Mouse (Mus musculus) heart, adult 9 months (tissue): ENCODE data around the gene Bcl7b.

Experiments used
- DNase-seq, 2 experiments: peaks; one replicate each; pipeline ENCODE4 v3.0.0; 2022; ENCODE audit warnings: low spot score in 2 of 2

The Bcl7b gene

DNA sequence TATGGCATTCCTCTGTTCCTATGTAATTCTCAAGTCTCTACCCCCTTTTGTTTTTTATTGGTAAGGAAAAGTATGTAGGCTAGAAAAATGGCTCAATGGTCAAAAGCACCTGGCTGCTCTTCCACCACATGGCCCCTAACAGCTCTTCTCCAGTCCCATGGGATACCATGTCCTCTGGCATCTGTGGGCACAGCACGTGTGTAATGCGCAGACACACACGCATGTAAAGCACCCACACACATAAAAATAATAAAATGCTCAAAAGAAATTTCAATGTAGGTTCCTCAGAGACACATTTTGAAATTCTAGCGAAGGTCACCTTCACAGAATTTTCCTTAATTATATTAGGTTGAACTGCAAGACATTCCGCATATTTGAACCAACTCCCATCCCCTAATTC lies 1.4 kb downstream of the Bcl7b start:
- no peak for DNase-seq

- DNase-seq, result no peak
Observed at GRCm38 (mm10) chr5:135171688-135172220, 3.7 kb downstream of the Bcl7b start.

- no peak for DNase-seq
Observed at GRCm38 (mm10) chr5:135172986-135173385, 4.9 kb downstream of the Bcl7b start.

DNA sequence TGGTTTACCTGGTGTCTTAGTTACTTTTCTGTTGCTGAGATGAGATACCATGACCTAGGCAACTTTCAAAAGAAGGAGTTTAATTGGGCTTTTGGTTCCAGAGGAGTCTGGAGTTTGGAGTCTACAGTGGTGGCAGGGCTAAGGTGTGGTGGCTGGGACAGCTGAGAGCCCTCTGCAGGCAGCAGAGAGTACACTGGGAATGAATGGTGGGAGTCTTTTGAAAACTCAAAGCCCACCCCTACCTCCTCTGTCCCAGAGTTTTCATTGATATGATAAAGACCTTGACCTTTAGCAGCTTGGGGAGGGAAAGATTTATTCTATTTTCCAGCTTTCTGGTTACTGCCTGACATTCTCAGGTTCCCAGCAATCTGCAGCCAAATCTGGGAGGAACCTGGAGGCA lies 7.0 kb downstream of the Bcl7b start:
- DNase-seq, result no peak

GRCm38 (mm10) chr5:135178523-135178922 lies 10.4 kb downstream of the Bcl7b start:
- DNase-seq, result no peak

DNA sequence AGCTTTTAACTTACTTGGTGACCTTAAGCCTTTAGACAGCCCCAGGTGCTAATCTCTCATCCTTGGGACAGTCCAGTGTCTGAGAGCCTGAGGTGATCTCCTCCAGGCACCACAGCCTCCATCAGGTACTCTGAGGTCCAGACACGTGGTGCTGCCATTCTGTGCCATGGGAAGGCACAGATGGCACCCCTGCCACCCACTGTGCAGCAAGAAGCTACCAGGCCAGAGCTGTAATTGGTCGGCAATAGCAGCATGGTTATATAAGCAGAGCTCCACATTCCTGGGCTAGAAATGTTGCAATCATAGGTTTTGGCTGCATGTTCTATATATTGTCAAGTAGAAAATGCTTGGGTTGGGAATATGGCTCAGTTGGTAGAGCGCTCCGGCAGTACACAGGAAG lies 10.9 kb downstream of the Bcl7b start:
- no peak for DNase-seq

DNA sequence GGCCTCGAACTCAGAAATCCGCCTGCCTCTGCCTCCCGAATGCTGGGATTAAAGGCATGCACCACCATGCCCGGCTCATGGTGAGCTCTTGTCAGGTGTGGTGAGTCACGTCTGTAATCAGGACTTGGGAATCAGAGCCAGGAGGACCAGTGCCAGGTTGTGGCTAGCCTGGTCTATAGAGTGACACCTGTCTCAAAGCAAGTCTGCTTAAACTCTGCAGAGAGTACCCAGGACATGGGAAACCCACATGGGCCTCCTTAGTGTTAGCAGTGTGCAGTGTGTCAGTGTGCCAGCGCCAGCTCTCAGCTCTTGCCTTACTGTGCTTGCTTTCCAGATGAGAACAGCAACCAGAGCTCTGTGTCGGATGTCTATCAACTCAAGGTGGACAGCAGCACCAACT lies 11.5 kb downstream of the Bcl7b start:
- no peak for DNase-seq

- DNase-seq, result no peak
Observed at GRCm38 (mm10) chr5:135180796-135181195, 12.7 kb downstream of the Bcl7b start.

DNA sequence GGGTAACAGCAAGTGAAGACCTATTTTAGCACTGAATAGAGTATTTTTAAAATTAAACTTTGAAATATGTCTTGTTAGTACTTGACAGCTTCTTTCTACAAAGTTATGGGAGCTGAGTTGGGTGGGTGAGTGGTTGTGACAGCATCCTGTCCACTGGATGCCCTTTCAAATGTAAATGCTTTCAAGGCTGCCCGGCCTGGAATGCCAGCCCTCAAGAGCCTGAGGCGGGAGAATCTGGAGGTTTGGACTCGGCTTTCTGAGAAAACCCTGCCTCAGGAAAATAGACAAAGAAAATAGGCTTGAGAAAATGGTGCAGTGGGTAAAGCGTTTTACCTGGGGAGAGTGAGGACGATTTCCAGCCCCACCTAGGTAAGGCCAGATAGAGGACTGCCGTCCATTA lies 13.7 kb downstream of the Bcl7b start:
- DNase-seq, result no peak

DNA sequence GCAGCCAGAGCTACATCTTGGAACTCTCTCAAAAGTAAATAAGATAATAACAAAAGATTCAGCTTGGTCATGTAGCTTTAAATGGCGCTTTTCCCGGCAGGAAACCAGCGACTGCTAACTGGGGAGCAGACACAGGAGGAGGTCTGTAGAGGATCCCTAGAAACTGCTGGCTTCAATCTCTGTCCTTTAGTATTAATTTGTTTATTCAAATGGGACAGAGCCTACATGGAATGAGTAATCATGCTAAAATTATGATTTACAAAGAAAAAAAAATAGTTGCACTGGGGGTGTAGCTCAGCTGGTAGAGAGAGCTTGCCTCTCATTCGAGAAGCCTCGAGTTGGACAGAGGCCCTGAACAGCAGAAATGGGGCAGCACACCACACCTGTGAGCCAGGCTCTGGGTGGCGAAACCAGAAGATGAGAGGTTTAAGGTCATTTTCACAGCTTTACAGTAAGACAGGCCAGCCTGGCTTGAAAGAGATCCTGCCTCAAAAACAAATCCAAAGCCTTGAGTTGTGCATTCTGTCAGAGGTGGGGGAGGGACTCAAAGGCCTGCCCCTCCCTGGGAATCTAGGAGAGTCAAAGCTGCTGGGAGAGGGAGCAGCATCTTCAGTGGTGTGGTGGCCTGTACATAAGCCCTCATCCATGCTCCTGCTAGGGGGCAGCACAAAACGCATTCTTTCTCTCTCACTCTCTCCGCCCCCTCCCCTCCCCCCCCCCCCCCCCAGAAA lies 15.2 kb downstream of the Bcl7b start:
- DNase-seq, result no peak

- DNase-seq, result no peak
Observed at GRCm38 (mm10) chr5:135185016-135185415, 16.9 kb downstream of the Bcl7b start.

DNA sequence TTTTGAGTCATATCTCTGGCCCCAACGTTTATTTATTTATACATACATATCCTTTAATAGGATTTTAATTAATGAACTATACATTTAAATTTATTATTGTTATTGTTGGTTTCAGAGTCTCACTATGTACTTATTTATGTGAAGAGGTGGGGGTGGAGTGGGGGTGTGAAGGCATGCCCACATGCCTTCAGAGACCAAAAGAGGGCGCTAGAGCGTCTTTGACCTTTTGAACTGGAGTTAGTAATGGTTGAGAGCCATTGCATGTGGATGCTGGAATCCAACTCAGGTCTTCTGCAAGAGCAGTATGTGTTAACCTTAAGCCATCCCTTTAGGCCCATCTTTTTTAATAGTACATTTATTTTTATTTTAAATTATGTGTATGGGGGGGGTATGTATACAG lies 17.5 kb downstream of the Bcl7b start:
- no peak for DNase-seq

- no peak for DNase-seq
Observed at GRCm38 (mm10) chr5:135186231-135186620, 18.1 kb downstream of the Bcl7b start.

GRCm38 (mm10) chr5:135186621-135187348 lies 18.7 kb downstream of the Bcl7b start, which contains the start of gene Baz1b:
Gene Baz1b (plus strand): TSS chr5:135187264.
- DNase-seq, result peak; percentile 98 to 99

GRCm38 (mm10) chr5:135187349-135188213 lies 19.5 kb downstream of the Bcl7b start:
- DNase-seq, result peak; percentile 39 to 49

- no peak for DNase-seq
Observed at GRCm38 (mm10) chr5:135188214-135188554, 20.1 kb downstream of the Bcl7b start.

DNA sequence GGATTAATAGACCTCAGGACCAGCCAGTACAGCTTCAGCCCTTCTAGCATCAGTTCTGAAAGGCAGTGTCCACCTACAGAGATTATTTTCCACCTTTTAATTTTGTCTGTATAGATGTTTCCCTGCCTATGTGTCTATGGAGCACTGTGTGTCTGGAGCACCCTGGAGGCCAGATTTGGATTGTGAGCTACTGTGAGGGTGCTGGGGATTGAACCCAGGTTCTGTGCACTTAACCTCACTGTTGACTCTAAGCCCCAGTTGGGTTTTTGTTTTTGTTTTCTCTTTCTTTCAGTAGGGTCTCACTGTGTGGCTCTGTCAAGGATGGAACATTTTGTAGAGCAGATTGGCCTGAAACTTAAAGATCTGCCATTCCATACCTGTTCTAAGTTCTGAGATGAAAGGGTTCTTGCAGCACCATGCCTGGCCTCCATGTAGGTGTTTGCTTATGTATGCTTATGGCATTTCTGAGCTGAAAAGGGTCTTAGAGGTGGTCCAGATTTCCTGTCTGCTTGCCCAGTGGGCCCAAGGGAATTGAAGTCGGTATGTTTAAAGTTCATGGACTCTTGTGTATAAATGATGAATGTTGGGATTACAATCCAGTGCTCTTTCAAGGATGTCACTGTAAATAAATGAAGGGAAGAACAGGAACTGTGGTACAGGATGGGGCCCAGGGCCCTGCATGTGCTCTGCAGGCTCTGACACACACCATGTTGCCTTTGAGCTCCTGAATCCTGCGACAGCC lies 21.4 kb downstream of the Bcl7b start:
- no peak for DNase-seq

DNA sequence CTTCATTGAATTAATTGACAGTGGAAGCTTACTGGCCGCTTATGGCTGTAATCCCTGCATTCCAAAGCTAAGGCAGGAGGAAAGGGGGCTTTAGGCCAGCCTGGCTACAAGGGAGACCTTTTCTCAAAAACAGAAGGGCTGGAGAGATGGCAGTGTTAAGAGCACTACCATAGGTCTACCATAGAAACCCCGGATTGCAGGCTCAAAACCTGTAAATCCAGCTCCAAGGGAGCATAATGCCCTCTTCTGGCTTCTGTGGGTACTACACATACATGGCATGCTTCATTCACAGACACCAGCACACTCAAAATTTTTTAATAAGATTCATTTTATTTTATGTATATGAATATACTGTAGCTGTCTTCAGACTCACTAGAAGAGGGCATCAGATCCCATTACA lies 23.5 kb downstream of the Bcl7b start:
- DNase-seq, result peak in 1 of 2 experiments; percentile 64

DNA sequence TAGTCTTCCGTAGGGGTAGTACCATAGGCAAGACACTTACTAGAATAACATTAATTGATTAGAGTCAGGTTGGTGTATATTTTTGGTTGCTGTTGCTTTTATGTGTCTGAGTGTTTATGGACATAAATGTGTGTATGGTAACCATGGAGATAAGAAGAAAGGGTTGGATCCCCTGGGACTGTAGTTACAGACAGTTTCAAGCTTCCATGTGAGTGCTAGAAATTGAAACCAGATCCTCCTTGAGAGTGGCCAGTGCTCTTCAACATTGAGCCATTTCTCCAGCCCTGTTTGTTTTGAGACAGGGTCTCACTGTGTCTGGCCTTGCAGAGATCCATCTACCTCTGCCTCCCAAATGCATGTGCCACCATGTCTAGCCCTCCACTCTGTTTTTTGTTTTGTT lies 24.3 kb downstream of the Bcl7b start:
- no peak for DNase-seq

DNA sequence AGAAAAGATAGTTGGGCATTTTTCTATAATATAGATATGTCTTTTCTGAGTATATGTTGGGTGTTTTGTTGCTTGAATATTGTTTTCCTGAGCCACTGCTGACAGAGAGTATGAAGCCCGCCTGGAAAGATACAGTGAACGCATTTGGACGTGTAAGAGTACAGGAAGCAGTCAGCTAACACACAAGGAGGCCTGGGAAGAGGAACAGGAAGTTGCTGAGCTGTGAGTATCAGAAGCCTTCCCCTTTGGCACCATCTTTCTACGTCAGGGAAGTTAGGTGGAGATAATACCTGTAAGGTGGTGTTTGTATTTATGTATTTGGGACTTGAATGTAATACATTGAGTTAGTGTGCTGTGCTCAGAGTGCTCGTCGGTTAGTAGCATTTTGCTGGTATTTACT lies 28.3 kb downstream of the Bcl7b start:
- DNase-seq, result no peak

- peak in 1 of 2 experiments; percentile 41 for DNase-seq
Observed at GRCm38 (mm10) chr5:135202763-135203162, 34.7 kb downstream of the Bcl7b start.
